ENCODE assay signal across 8 mouse cellular contexts in genomic region chr14:21053151-21053550, GRCm38 (mm10). TPM values are rescaled to one million over a fixed set of nuclear protein-coding genes. Genes with fewer than 3 reads are reported as not detected.
DNase-seq lines count a peak whose midpoint lies in the region; ATAC-seq and TF ChIP-seq lines count a peak whose summit lies in the region.

No protein-coding gene starts in this region.

- no peak for TF ChIP-seq RAD21 in MEL (IDR thresholded peaks at IDR 0.05; ENCODE audit: low read depth, low read length)

- peak overlapping the region; percentile 71 for H3K4me3 ChIP-seq in heart, adult 2 months
- H3K4me3 ChIP-seq in MEL (ENCODE audit: control insufficient read depth in 1 of 2, insufficient read depth in 1 of 2, low read depth in 2 of 2, low read length in 2 of 2) = peak overlapping the region; percentile 81 to 96
- peak overlapping the region; percentile 95 for H3K4me3 ChIP-seq in hindbrain, embryonic 15.5 days
- peak overlapping the region; percentile 98 for H3K4me3 ChIP-seq in macrophage (ENCODE audit: inconsistent target)

- no peak for TF ChIP-seq CTCF in heart, adult 2 months (IDR thresholded peaks at IDR 0.05)
- TF ChIP-seq CTCF in MEL (IDR thresholded peaks at IDR 0.05 in 2 of 3, conservative IDR thresholded peaks at IDR 0.05 in 1 of 3; ENCODE audit: control insufficient read depth in 1 of 3, insufficient read depth in 1 of 3, low read depth in 2 of 3, low read length in 3 of 3, poor library complexity in 1 of 3, severe bottlenecking in 1 of 3) = no peak

- H3K36me3 ChIP-seq in heart, adult 2 months (ENCODE audit: control insufficient read depth, insufficient read depth, low read length) = peaks cover 9% of the 10 kb centered on the region
- peaks cover 0 to 12% of the 10 kb centered on the region in 2 experiments; a peak in 2 of 4 replicates for H3K36me3 ChIP-seq in MEL (ENCODE audit: control insufficient read depth in 1 of 2, insufficient read depth in 2 of 2, low read length in 2 of 2)
- H3K36me3 ChIP-seq in hindbrain, embryonic 15.5 days = no peaks in the 10 kb centered on the region
- H3K36me3 ChIP-seq in macrophage (ENCODE audit: inconsistent target) = no peaks in the 10 kb centered on the region

- intact Hi-C loops in heart, adult 2 months (cut with DNase I) = loop anchor here (1.0 to 10.0 kb wide), 4 partner anchors 22 to 692 kb away; no protein-coding TSS in a partner anchor
- intact Hi-C loops in heart, postnatal 25 days (cut with DNase I) = loop anchor here (2.0 kb wide), 1 partner anchor 22 kb away; no protein-coding TSS in a partner anchor
- intact Hi-C loops in gastrocnemius, postnatal 14 days (cut with DNase I; ENCODE audit: low total_unique reads) = no loop called here

- TF ChIP-seq POLR2A in heart, adult 2 months (IDR thresholded peaks at IDR 0.05; ENCODE audit: insufficient read depth, low read depth, low read length) = no peak
- no peak for TF ChIP-seq POLR2A in MEL (IDR thresholded peaks at IDR 0.05; ENCODE audit: control insufficient read depth in 1 of 2, insufficient read depth in 1 of 2, low read depth in 1 of 2, low read length in 2 of 2, poor library complexity in 1 of 2)

- ATAC-seq in hindbrain, embryonic 15.5 days (ENCODE audit: low FRiP score, low read depth) = no peak

- peaks cover 1% of the 10 kb centered on the region; the same call in 1 of the 2 replicates for H3K4me1 ChIP-seq in heart, adult 2 months (ENCODE audit: control insufficient read depth, insufficient read depth, low read length)
- peaks cover 6 to 8% of the 10 kb centered on the region in 2 experiments; a peak in 3 of 4 replicates for H3K4me1 ChIP-seq in MEL (ENCODE audit: control insufficient read depth in 1 of 2, insufficient read depth in 2 of 2, low read length in 2 of 2)
- H3K4me1 ChIP-seq in hindbrain, embryonic 15.5 days (replicated peaks) = peaks cover 16% of the 10 kb centered on the region

- H3K27ac ChIP-seq in heart, adult 2 months = peak overlapping the region; percentile 99
- peak overlapping the region; percentile 73; the same call in 1 of the 2 replicates for H3K27ac ChIP-seq in MEL (ENCODE audit: control insufficient read depth, low read depth, low read length)
- no peak overlapping the region for H3K27ac ChIP-seq in hindbrain, embryonic 15.5 days (replicated peaks)
- H3K27ac ChIP-seq in macrophage = no peak overlapping the region

- H3K4me2 ChIP-seq in hindbrain, embryonic 15.5 days = peak overlapping the region; percentile 82

- no peaks in the 10 kb centered on the region for H3K27me3 ChIP-seq in heart, adult 2 months (ENCODE audit: control insufficient read depth, insufficient read depth, low read length)
- H3K27me3 ChIP-seq in MEL (ENCODE audit: control insufficient read depth in 1 of 2, insufficient read depth in 2 of 2, low read length in 2 of 2) = no peaks in the 10 kb centered on the region
- H3K27me3 ChIP-seq in hindbrain, embryonic 15.5 days = no peaks in the 10 kb centered on the region

- no peak for DNase-seq in heart, adult 2 months
- no peak for DNase-seq in heart, postnatal 25 days (ENCODE audit: low spot score)
- DNase-seq in MEL (ENCODE audit: low read depth, low spot score) = no peak
- no peak for DNase-seq in gastrocnemius, postnatal 14 days
- no peak for DNase-seq in gastrocnemius, adult 8-10 months (ENCODE audit: low spot score in 2 of 2)
- DNase-seq in retina, embryonic 14.5 days (ENCODE audit: low spot score) = no peak

- no peaks in the 10 kb centered on the region for H3K9me3 ChIP-seq in MEL (replicated peaks; ENCODE audit: insufficient read depth, low read length)
- no peaks in the 10 kb centered on the region for H3K9me3 ChIP-seq in hindbrain, embryonic 15.5 days

- no peak for TF ChIP-seq EP300 in heart, adult 2 months (IDR thresholded peaks at IDR 0.05; ENCODE audit: insufficient read depth, low read depth, low read length)
- TF ChIP-seq EP300 in MEL (IDR thresholded peaks at IDR 0.05; ENCODE audit: low read depth in 1 of 2, low read length in 2 of 2) = no peak

- no peaks in the 10 kb centered on the region; the same call in none of the 2 replicates for H3K79me2 ChIP-seq in heart, adult 2 months (replicated peaks; ENCODE audit: control insufficient read depth, insufficient read depth, low read length)
- H3K79me2 ChIP-seq in MEL (ENCODE audit: control insufficient read depth, insufficient read depth, low read length, poor library complexity) (peaks cover 35% of the 10 kb centered on the region), macrophage (ENCODE audit: inconsistent target) (peaks cover 37% of the 10 kb centered on the region)

- 4% methylated on average over 8 of the region's 8 CpGs for whole genome bisulfite sequencing in heart, adult 2 months
- WGBS in hindbrain, embryonic 15.5 days = 9% methylated on average over 8 of the region's 8 CpGs
- 7% methylated on average over 8 of the region's 8 CpGs for WGBS in macrophage (ENCODE audit: missing documents)

- H3K9ac ChIP-seq in heart, adult 2 months (ENCODE audit: low read depth, low read length) = peak overlapping the region; percentile 82
- peak overlapping the region; percentile 86 for H3K9ac ChIP-seq in MEL (ENCODE audit: control insufficient read depth, low read depth, low read length, poor library complexity, severe bottlenecking)
- peak overlapping the region; percentile 85 for H3K9ac ChIP-seq in hindbrain, embryonic 15.5 days

TF ChIP-seq in MEL, 35 proteins besides CTCF, POLR2A, EP300 and RAD21:
- no peak for TF ChIP-seq SMC3 (IDR thresholded peaks at IDR 0.05; ENCODE audit: low read depth, low read length)
- 0 out of 2 replicates have a peak, but pooled peaks have one; percentile 66 for TF ChIP-seq CHD1 (IDR thresholded peaks at IDR 0.05; ENCODE audit: low read depth, low read length)

RNA-seq across cellular contexts. Expression of gene Adk, which starts 0.8 kb away (rescaled TPM):
- total RNA-seq in heart, adult 2 months (2021) = 100 to 1,000 TPM; 212 to 253 TPM
- polyA plus RNA-seq in heart, adult 2 months (2012; rRNA removed) = 104 and 160 TPM in 2 replicates
- 100 to 1,000 TPM; 236 to 274 TPM for total RNA-seq in heart, postnatal 25 days (2021)
- 102 and 125 TPM in 2 replicates for total RNA-seq in MEL (2012; rRNA removed)
- polyA plus RNA-seq in MEL (2012; ENCODE audit: insufficient read depth in 1 of 2, insufficient read length in 2 of 2, low read depth in 1 of 2, low replicate concordance in 2 of 2, missing spikeins in 1 of 2) = 100 to 1,000 TPM in 1 of 2 experiments, 10 to 100 TPM in 1; 69.0 to 479 TPM
- 40.4 and 47.6 TPM in 2 replicates for polyA plus RNA-seq in hindbrain, embryonic 15.5 days (2015; fragmentation: Nextera tagmentation; extraction: Ambion mirVana)
- 100 to 1,000 TPM in 2 of 26 experiments, 10 to 100 TPM in 24; 19.1 to 109 (median 62.2) TPM for total RNA-seq in macrophage (2018; cell fraction: chromatin; rRNA removed)
- 10 to 100 TPM; 22.0 to 31.7 (median 26.5) TPM for total RNA-seq in macrophage (2018; cell fraction: cytosol; rRNA removed)
- total RNA-seq in macrophage (2018; cell fraction: nucleus; rRNA removed) = 10 to 100 TPM; 20.2 to 73.5 (median 35.6) TPM
- polyA plus RNA-seq in macrophage (2018) = 23.1 to 54.9 TPM (median 40.6 TPM) in 3 replicates
- 100 to 1,000 TPM in 1 of 2 experiments, 10 to 100 TPM in 1; 93.8 to 101 TPM for total RNA-seq in gastrocnemius, postnatal 14 days (2021)
- total RNA-seq in gastrocnemius, adult 8-10 months (2022) = 100 to 1,000 TPM in 2 of 4 experiments, 10 to 100 TPM in 2; 88.2 to 104 (median 99.2) TPM

RNA-seq across cellular contexts. Expression of gene Ap3m1, which starts 0.8 kb away (rescaled TPM):
- 10 to 100 TPM; 51.6 to 69.4 TPM for total RNA-seq in heart, adult 2 months (2021)
- 26.6 and 69.2 TPM in 2 replicates for polyA plus RNA-seq in heart, adult 2 months (2012; rRNA removed)
- 10 to 100 TPM; 62.9 to 72.4 TPM for total RNA-seq in heart, postnatal 25 days (2021)
- total RNA-seq in MEL (2012; rRNA removed) = 27.9 and 31.8 TPM in 2 replicates
- polyA plus RNA-seq in MEL (2012; ENCODE audit: insufficient read depth in 1 of 2, insufficient read length in 2 of 2, low read depth in 1 of 2, low replicate concordance in 2 of 2, missing spikeins in 1 of 2) (10 to 100 TPM in 1 of 2 experiments, not detected in 1; 47.4 TPM), macrophage (2018) (51.8 to 77.5 TPM (median 68.5 TPM) in 3 replicates)
- 73.2 and 76.4 TPM in 2 replicates for polyA plus RNA-seq in hindbrain, embryonic 15.5 days (2015; fragmentation: Nextera tagmentation; extraction: Ambion mirVana)
- total RNA-seq in macrophage (2018; cell fraction: chromatin; rRNA removed) = 10 to 100 TPM; 21.9 to 59.5 (median 44.3) TPM
- 10 to 100 TPM; 53.2 to 80.7 (median 62.1) TPM for total RNA-seq in macrophage (2018; cell fraction: cytosol; rRNA removed)
- total RNA-seq in macrophage (2018; cell fraction: nucleus; rRNA removed) = 10 to 100 TPM; 32.1 to 76.3 (median 47.7) TPM
- 10 to 100 TPM; 35.9 to 45.5 TPM for total RNA-seq in gastrocnemius, postnatal 14 days (2021)
- total RNA-seq in gastrocnemius, adult 8-10 months (2022) = 10 to 100 TPM; 27.9 to 33.0 (median 30.6) TPM

Comparison
In these comparisons a context has a peak if more than half of its experiments do, and no peak if none do; other contexts are left out.
1. H3K27ac ChIP-seq: peak in heart, adult 2 months (single experiment) and MEL (single experiment); none in hindbrain, embryonic 15.5 days (single experiment) and macrophage (single experiment).
2. Peak in every context shown above with its lines, with median percentiles within 50 percentile points of each other: H3K4me3 ChIP-seq and H3K9ac ChIP-seq.